ENCODE assay signal across 12 mouse cellular contexts in genomic region chr8:106674894-106675293, GRCm38 (mm10). TPM values are rescaled to one million over a fixed set of nuclear protein-coding genes. Genes with fewer than 3 reads are reported as not detected.
DNase-seq lines count a peak whose midpoint lies in the region; ATAC-seq and TF ChIP-seq lines count a peak whose summit lies in the region.
"Had no signal": no experiment of that assay in that cellular context is flagged by ENCODE, and none has a peak within 500 bp of the region (broad histone marks: within the 10 kb centered on the region; RNA-seq: fewer than 3 reads in every experiment).

No protein-coding gene starts in this region.

- peaks cover 6% of the 10 kb centered on the region; the same call in 1 of the 2 replicates for H3K36me3 ChIP-seq in ES-E14 (ENCODE audit: control insufficient read depth, insufficient read depth, low read length, poor library complexity, severe bottlenecking)
- H3K36me3 ChIP-seq: liver, embryonic 15.5 days had no signal

- in situ Hi-C loops in ES-E14 (cut with MboI; ENCODE audit: low sequenced_read_pairs in 2 of 2, unreplicated experiment in 2 of 2) = loop anchor here in 1 of 2 experiments (25.0 kb wide), 1 partner anchor 263 kb away; the partner anchor contains the start of gene Zfp90

- peak; percentile 54 for TF ChIP-seq CTCF in layer of hippocampus, adult 2 months (conservative IDR thresholded peaks at IDR 0.05)

- DNase-seq in layer of hippocampus, adult 2 months (ENCODE audit: low spot score in 2 of 2) = no peak
- no peak for DNase-seq in layer of hippocampus, adult 11-12 months (ENCODE audit: low spot score)
- DNase-seq in B cell, adult 2 months = peak; percentile 19 to 32
- peak; percentile 86 for DNase-seq in ES-E14 (ENCODE audit: low read depth, low spot score)
- no peak for DNase-seq in frontal cortex, postnatal 10 days (ENCODE audit: low spot score in 2 of 2)
- DNase-seq in layer of hippocampus, adult 8-10 months (ENCODE audit: low spot score in 2 of 2) = no peak
- DNase-seq in cerebellum, adult 8-10 months = no peak
- DNase-seq: adrenal gland, postnatal 25 days; right cerebral cortex, postnatal 14 days had no signal

- no peak overlapping the region for H3K4me3 ChIP-seq in layer of hippocampus, adult 2 months
- H3K4me3 ChIP-seq in ES-E14 (ENCODE audit: insufficient read depth in 1 of 2, low read depth in 1 of 2, low read length in 2 of 2, poor library complexity in 1 of 2, severe bottlenecking in 1 of 2) = peak overlapping the region; percentile 20 to 30; a peak in 3 of 4 replicates
- H3K4me3 ChIP-seq: liver, embryonic 15.5 days had no signal

- H3K9ac ChIP-seq in ES-E14 (ENCODE audit: insufficient read depth, low read depth, low read length, poor library complexity, severe bottlenecking) = peak overlapping the region; percentile 30; the same call in 1 of the 2 replicates
- H3K9ac ChIP-seq: liver, embryonic 15.5 days had no signal

- no peaks in the 10 kb centered on the region for H3K4me1 ChIP-seq in ES-E14 (ENCODE audit: control insufficient read depth in 2 of 2, insufficient read depth in 2 of 2, low read length in 2 of 2, poor library complexity in 1 of 2)
- H3K4me1 ChIP-seq: liver, embryonic 15.5 days had no signal

- H3K27ac ChIP-seq in layer of hippocampus, adult 2 months = no peak overlapping the region
- peak overlapping the region; percentile 60; the same call in 1 of the 2 replicates for H3K27ac ChIP-seq in ES-E14 (ENCODE audit: insufficient read depth, low read depth, low read length, poor library complexity, severe bottlenecking)
- H3K27ac ChIP-seq: liver, embryonic 15.5 days had no signal

- H3K9me3 ChIP-seq in ES-E14 (ENCODE audit: control insufficient read depth, insufficient read depth, low read depth, low read length) = no peaks in the 10 kb centered on the region
- H3K9me3 ChIP-seq: liver, embryonic 15.5 days had no signal

- 0 out of 2 replicates have a peak, but pooled peaks have one; percentile 27 for ATAC-seq in granulocyte monocyte progenitor cell, adult 5-6 weeks (replicated peaks; ENCODE audit: poor library complexity, severe bottlenecking)
- ATAC-seq: forebrain, embryonic 16.5 days had no signal

TF ChIP-seq in ES-E14, 5 proteins besides CTCF, POLR2A, EP300 and RAD21:
- TF ChIP-seq MAFK (IDR thresholded peaks at IDR 0.05; ENCODE audit: insufficient read depth, low read depth, low read length) (no peak), ZC3H11A (IDR thresholded peaks at IDR 0.05; ENCODE audit: borderline replicate concordance, low read depth, low read length) (no peak), ZNF384 (IDR thresholded peaks at IDR 0.05; ENCODE audit: low read depth, low read length) (no peak; the same call in 1 of the 2 replicates), HCFC1 (IDR thresholded peaks at IDR 0.05; ENCODE audit: borderline replicate concordance, insufficient read depth, low read length) (0 out of 2 replicates have a peak, but pooled peaks have one; percentile 50), CHD2 (IDR thresholded peaks at IDR 0.05; ENCODE audit: low read depth, low read length) (0 out of 2 replicates have a peak, but pooled peaks have one; percentile 21)
TF ChIP-seq in ES-E14: peak in this region for 2.

RNA-seq across cellular contexts. Expression of gene Tango6, which starts 8.0 kb away (rescaled TPM):
- 1 to 10 TPM; 6.7 to 6.9 TPM for total RNA-seq in layer of hippocampus, adult 2 months (2021)
- 13.6 and 16.5 TPM in 2 replicates for total RNA-seq in ES-E14 (2012; rRNA removed)
- total RNA-seq in granulocyte monocyte progenitor cell, adult 5-6 weeks (2014; fragmentation: Nextera tagmentation) = 8.2 and 12.5 TPM in 2 replicates
- total RNA-seq in granulocyte monocyte progenitor cell, adult 5-6 weeks (2017) = 6.2 and 7.0 TPM in 2 replicates
- total RNA-seq in layer of hippocampus, adult 8-10 months (2022) = 1 to 10 TPM; 6.4 to 7.3 (median 7.0) TPM

Comparison
In these comparisons a context has a peak if more than half of its experiments do, and no peak if none do; other contexts are left out.
1. DNase-seq: peak in B cell, adult 2 months (2 of 2) and ES-E14 (single experiment); none in layer of hippocampus, adult 2 months (0 of 2), layer of hippocampus, adult 11-12 months (single experiment), frontal cortex, postnatal 10 days (0 of 2), layer of hippocampus, adult 8-10 months (0 of 2) and cerebellum, adult 8-10 months (single experiment).